Mouse (Mus musculus) gastrocnemius, postnatal 10 days (tissue): ENCODE measurements around the gene Elp1. TPM values are rescaled to one million over a fixed set of nuclear protein-coding genes. Genes with fewer than 3 reads are reported as not detected.

ENCODE experiments used
- DNase-seq: peaks from one replicate; pipeline ENCODE4 v3.0.0; 2021; ENCODE audit warnings: mixed read lengths
- total RNA-seq, 2 experiments: library from RNA; stranded (reverse); gene quantifications; 2 replicates each; pipeline ENCODE4 v1.2.3; 2021

Elp1 gene
- total RNA-seq, 2 experiments from 2014 or later = 28.3 to 30.8 TPM

GRCm38 (mm10) chr4:56771065-56771464 is 31.1 kb downstream of the Elp1 start:
- DNase-seq = no peak

- no peak for DNase-seq
Observed at GRCm38 (mm10) chr4:56768913-56769312, 33.2 kb downstream of the Elp1 start.

GRCm38 (mm10) chr4:56767861-56768284 is 34.3 kb downstream of the Elp1 start:
- no peak for DNase-seq

GRCm38 (mm10) chr4:56757693-56758092 is 44.4 kb downstream of the Elp1 start:
- DNase-seq = no peak

- no peak for DNase-seq
Observed at GRCm38 (mm10) chr4:56756966-56757600, 45.0 kb downstream of the Elp1 start.

GRCm38 (mm10) chr4:56756021-56756420 is 46.1 kb downstream of the Elp1 start:
- no peak for DNase-seq

GRCm38 (mm10) chr4:56747456-56747855 is 54.7 kb downstream of the Elp1 start:
- DNase-seq = no peak

- no peak for DNase-seq
Observed at GRCm38 (mm10) chr4:56746345-56746744, 55.8 kb downstream of the Elp1 start.

- DNase-seq = no peak
Observed at GRCm38 (mm10) chr4:56743363-56744195, 58.6 kb downstream of the Elp1 start, which contains the start of gene Actl7a. Gene Actl7a (plus strand): TSS chr4:56743413.

GRCm38 (mm10) chr4:56742698-56743097 is 59.4 kb downstream of the Elp1 start:
- no peak for DNase-seq

- no peak for DNase-seq
Observed at GRCm38 (mm10) chr4:56741041-56741493, 61.1 kb downstream of the Elp1 start, which contains the start of gene Actl7b. Gene Actl7b (minus strand): TSS chr4:56741443.

GRCm38 (mm10) chr4:56740611-56741010 is 61.5 kb downstream of the Elp1 start:
- DNase-seq = no peak

GRCm38 (mm10) chr4:56740020-56740485 is 62.1 kb downstream of the Elp1 start, which contains the start of gene Gm26657:
Gene Gm26657 (plus strand): TSS chr4:56740070.
- DNase-seq = no peak

- DNase-seq = no peak
Observed at GRCm38 (mm10) chr4:56725839-56726238, 76.3 kb downstream of the Elp1 start.

- DNase-seq = no peak
Observed at GRCm38 (mm10) chr4:56723237-56723636, 78.9 kb downstream of the Elp1 start.

- DNase-seq = no peak
Observed at GRCm38 (mm10) chr4:56722346-56722745, 79.8 kb downstream of the Elp1 start.

GRCm38 (mm10) chr4:56721469-56721868 is 80.7 kb downstream of the Elp1 start:
- DNase-seq = peak; percentile 49

- DNase-seq = no peak
Observed at GRCm38 (mm10) chr4:56720403-56720802, 81.7 kb downstream of the Elp1 start.

GRCm38 (mm10) chr4:56719456-56719855 is 82.7 kb downstream of the Elp1 start:
- DNase-seq = no peak

- no peak for DNase-seq
Observed at GRCm38 (mm10) chr4:56718573-56719442, 83.3 kb downstream of the Elp1 start.

- no peak for DNase-seq
Observed at GRCm38 (mm10) chr4:56717932-56718331, 84.2 kb downstream of the Elp1 start.

GRCm38 (mm10) chr4:56716801-56717200 is 85.3 kb downstream of the Elp1 start:
- DNase-seq = no peak
